Mouse (Mus musculus) gastrocnemius, adult 8-10 months (tissue): ENCODE data around the gene Tgfbi. TPM values are rescaled to one million over a fixed set of nuclear protein-coding genes. Genes with fewer than 3 reads are reported as not detected.

Experiments used
- DNase-seq, 2 experiments: peaks; one replicate each; pipeline ENCODE4 v3.0.0; 2022; ENCODE audit warnings: low spot score in 2 of 2
- total RNA-seq, 4 experiments: library from RNA; stranded (reverse); gene quantifications; 2 replicates each; pipeline ENCODE4 v1.2.4; 2022

Tgfbi gene
- total RNA-seq = 10 to 100 TPM in 2 of 4 experiments, 1 to 10 TPM in 2; 3.8 to 15.6 (median 7.6) TPM

DNA sequence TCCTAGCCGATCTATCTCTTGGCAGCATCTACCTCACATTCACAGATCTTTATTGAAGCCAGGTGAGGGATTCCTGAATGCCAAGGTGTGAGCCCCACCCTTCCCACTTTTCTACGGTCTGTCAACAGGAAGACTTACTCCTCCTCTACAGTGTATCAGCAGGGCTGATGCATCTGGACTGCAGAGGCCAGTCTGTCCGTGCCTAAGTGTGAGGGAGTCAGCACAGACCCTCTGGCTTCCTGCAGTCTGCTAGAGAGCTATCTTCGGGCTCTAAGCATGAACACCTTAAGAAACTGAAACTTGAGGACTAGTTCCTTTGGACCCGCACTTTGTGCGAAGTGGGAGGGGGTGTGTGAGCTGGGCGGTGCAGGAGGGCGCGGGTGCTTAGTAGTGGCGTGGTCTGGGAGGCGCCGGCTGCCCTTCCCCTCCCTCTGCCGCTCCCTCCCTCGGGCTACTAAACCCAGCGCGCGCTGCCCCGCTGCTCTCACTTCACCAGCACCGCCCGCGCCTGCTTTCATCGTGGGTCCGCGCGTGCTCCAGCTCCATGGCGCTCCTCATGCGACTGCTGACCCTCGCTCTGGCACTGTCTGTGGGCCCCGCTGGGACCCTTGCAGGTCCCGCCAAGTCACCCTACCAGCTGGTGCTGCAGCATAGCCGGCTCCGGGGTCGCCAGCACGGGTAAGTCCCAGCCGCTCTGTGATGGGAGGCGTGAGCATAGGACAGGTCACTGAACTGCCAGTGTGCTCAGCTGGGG is at the start of gene Tgfbi:
Gene Tgfbi, plus strand, starts transcription at position 421 of the 754 bp plus-strand sequence.
- peak in 1 of 2 experiments; percentile 38 for DNase-seq

DNA sequence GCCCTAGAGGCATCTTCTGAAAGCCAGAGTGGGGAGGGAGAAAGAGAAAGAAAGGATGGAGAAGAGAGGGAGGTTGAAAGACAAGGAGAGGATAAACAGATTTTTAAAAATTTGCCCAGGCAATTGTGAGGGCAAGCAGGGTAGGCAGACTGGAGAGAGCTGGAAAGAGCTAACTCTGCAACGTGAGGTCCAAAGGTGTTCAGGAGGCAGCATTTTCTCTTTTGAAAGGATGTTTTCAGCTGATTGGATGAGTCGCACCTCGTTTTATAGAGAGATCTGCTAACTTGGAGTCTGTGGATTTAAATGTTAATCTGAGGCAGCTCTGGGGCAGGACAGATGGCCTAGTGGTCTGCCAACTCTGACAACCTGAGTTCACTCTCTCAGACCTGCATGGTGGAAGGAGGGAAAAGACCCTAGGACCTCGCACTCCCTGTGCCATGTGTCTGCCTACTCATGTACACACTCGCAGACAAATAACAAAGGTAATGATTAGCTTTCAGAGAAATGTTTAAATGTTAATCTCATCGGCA is 49.4 kb upstream of the Tgfbi start:
- DNase-seq = no peak

DNA sequence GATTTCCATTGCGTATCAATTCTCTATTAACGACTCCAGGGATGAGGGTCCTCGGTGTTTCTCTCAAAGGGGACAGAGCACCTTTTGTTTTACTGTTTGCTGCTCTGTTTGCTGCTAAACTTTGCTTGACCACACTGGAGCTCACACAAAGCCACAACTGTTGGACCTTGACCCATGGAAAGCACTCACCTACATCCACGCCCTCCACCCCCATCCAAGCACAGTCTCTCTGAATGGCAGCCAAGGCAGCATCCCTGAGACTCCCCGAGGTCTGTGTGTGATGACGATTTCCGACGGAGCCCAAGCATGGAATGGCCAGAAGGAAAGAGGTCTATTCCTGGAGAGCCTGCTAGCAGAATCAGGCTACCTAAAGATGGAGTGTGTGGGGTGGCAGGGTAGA is 48.2 kb upstream of the Tgfbi start:
- no peak for DNase-seq

DNA sequence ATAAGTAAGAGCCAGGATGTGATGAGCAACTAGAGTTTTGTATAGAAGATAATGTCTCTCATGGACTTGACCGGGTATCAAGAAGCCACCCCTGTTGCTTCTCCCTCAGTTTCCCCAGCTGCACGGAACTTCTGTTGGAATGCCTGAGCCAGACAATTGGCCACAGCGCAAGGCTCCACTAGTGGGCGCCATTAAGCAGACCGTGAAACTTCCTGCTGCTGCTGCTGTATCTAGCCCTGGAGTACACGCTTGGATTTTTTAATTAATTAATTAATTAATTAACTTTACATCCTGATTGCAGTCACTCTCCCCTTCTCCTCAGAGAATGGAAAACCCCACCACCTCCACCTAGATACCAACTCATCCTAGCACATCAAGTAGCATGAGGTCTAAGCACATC is 46.2 kb upstream of the Tgfbi start:
- DNase-seq = no peak

DNA sequence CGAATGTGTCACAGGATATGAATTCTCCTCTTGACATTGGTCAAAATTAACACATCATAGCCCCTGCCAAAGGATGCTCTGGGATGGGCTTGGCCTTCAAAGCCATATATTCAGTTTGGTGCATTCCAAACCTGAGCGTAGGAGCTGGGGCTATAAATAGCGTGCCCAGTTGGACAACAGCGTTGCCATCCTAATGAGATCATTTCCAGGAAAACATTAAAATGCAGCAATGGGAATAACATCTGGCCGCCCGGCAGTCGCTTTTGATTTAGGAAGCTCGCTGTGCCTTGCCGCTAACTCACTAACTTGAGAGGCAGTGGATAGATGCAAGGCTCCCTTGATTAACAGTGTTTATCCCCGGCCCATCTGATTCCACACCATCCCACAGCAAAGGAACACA is 43.0 kb upstream of the Tgfbi start:
- DNase-seq = no peak

DNA sequence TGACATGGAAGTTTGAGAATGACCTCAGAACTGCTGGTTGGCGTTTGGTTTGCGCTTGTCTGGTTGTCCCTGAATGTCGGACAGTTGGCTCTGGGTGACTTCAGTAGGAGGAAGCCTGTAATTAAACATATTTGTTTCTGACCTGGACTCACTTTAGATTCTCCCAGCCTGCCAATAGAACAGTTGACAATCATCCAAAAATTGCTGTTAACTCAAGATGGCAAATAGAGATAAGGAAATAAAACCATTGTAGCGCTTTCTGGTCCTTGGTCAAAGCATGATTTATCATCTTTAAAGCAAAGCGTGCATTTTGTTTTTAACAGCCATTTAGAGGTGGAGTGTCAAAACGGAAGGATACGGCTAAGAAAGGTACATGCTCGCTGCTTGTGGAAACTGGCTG is 37.7 kb upstream of the Tgfbi start:
- no peak for DNase-seq

DNA sequence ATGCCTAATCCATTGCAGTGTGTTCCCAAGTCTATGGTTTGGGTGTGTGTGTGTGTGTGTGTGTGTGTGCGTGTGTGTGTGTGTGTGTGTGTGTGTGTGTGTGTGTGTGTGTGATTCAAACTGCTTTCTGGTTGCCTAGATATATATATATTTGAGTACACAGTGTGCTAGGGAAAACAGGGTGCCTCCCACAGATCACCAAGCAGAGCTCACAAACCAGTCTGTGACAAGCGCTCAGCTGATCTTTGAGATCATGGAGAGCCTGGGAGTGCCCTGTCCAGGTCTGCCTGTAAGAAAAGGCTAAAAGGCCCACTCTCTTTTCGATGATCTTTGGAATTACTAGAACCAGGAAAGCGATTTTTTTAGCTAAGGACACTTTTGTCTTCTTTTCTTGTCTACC is 34.2 kb upstream of the Tgfbi start:
- DNase-seq = no peak

DNA sequence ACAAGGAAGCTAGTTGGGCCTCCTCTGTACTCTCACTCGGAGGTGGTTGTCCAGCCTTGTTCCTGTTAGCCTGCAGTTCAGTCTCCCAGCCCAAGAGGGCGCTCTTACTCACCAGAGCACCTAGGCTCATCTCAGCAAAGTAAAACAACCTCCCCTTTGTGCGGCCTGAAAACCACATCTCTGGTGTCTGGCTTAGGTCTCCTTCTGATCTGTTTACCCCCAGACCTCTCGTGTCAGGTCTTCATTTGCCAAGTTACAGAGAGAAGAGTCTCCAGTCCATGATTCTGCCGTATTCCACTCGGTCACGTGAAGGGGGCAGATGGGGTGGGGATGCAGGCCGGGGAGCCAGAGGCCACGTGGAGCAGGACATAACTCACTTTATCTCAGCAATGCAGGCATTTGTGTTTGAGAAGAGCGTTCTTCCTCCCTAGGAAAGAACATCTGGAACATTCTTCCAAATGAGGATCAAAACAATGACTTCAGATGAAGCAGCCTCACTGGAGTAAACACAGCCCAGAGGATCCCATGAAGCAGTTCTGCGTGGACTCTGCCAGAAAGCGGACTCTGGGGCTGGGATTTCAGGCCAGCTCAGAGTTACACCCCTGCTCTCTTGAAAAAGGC is 33.5 kb upstream of the Tgfbi start:
- DNase-seq = peak; percentile 75

DNA sequence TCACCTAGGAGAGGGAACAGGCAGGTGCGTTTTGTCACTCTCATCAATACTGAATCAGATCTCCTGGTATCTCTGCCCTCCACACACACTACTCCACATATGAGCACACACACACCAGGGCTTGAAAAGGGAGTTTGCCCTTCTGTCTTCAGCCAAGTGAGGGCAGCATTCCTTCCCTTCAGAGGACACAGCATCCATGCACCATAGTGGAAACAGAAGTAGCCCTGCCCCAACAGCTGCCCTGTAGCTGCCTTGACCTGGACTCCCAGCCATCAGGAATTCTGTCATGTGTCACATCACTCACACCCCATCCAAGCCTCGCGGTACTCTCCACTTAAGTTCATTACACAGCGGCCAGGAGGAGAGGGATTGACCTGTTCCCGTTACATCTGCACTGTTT is 31.2 kb upstream of the Tgfbi start:
- no peak for DNase-seq

DNA sequence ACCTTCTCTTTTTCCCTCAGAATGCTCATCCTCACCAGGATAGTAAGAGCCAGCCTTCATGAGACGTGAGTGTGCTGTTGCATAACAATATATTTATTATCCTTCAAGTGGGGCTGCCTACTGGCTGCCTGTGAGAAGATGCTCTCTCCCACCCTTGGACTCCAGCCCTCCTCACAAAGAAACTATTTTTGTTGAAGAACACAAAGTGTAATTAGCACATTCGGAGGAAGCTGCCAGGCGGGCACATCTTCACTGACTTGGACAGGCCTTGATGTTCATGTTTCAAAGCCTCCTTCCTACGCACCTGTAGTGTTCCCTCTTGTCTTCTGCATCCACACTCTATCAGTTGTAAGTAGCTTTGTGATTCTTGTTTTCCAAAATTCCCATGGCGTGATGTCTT is 28.9 kb upstream of the Tgfbi start:
- no peak for DNase-seq

DNA sequence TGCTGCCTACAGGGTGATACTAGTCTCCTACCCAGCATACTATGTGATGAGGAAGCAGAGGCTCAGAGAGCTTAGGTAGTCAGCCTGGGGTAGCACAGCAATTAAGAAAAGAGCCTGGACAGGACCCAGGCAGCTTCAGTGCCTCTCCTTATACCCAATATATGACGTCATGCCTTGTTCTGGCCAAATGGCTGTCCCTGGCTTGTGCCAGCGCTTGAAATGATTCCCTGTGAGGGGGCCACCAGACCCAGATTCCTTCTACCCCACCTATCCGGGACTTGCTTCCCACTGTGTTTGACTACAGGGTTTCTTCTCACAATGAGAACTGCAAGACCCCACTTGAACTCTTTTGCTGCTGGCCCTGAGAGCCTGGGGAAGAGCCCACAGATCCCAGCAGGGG is 27.8 kb upstream of the Tgfbi start:
- no peak for DNase-seq

DNA sequence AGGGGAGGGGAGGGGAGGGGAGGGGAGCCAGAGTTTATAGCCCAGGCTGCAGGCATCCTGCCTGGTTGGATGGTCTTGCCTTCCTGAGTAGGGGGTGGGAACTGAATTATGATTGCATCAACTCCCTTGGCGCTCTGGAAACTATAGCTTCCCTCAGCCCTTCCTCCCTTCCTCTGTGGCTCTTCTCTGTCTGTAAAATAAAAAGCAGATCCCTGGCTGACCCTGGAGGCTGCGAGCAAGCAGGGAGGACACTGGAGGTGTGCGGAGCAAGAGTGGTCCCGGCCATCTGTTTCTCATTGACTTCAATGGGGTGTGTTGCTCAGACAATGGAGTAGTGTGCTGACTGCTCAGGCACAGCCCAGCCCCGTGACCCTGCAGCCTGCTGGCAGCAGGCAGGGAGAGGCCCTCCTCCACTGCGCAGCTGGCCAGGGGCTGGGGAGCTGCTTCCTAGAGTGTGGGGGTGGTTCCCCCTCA is 27.3 kb upstream of the Tgfbi start:
- DNase-seq = peak; percentile 35 to 56

DNA sequence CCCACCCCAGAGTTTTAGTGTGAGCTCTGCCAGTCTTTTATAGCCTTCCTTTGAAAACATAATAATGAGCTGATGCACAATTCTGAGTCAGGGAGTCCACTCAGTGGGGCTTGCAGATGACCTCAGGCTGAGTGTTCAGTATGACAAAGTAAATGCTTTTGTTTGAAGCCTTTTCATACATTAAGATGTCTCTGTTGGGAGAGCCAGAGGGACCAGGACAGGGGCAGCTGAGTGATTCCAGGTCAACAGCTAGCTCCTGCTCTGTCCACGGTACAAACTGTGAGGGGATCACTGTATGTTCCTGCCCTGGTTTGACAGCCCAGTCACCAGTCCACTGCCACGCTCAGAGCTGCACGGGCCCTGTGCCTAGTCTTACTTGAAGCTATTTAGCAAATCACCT is 26.6 kb upstream of the Tgfbi start:
- no peak for DNase-seq

DNA sequence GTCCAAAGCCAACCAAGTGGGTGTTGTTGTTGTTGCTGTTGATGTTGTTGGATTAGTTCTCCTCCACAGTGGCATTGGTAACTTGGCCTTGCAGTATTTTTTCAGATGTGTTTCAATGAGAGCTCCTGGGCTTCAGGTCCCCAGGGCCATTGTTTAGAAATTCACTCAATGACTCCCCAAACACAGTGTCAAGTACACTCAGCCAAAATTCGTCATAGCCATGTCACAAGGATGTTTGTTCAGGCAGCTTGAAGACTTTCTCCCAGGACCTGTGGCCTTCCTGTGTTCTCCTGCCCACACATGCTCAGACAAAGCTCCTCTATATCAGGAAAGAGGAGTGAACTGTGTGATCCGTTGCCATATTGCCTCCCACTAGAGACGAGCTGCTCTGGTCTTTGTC is 23.3 kb upstream of the Tgfbi start:
- no peak for DNase-seq

DNA sequence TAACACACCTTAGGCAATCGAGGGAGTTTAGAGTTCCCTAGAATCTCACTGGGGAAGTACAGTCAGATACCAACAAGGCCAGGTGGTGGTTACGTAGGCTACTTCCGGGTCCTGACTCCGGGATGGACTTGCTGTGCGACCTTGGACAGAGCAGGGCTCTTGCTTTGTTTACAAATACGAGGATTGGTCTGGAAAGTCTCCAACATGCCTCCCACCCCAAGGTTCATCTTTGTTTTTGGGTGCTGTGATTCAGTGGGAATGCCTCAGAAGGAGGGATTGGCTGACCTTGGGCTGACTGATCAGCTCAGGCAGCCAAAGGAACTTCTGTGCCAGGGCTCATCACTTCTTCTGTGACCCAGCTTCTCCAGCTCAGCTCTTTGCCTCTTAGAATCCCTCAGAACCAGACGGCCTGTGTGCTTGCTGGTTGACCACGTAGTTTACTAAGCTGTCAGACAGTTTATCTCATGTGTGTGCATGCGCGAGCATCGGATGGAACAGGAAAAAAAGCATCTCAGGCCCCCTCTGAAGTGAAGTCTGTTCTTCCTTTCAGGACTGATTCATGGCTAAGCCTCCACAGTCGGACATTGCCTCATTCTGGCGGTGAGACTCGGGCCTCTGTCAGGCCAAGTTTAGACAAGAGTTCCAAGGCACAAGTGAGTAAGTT is 20.7 kb upstream of the Tgfbi start:
- DNase-seq = peak; percentile 49 to 60

DNA sequence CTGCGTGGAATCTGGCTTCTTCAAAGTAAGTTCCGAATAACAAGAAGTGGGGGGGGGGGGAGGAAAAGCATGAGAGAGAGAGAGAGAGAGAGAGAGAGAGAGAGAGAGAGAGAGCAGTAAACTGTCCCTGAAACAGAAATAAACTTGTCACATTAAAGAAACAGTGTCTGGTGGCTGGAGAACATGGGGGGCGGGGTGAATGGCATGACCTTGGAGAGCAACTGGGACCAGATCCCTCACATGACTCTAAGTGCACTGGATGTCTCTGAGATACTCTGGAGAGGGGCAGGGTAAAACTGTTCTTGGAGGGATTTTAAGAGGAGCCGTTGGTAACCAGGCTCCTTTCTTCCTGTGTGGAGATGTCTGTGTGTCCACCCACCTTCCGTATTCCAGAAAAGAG is 19.1 kb upstream of the Tgfbi start:
- no peak for DNase-seq

DNA sequence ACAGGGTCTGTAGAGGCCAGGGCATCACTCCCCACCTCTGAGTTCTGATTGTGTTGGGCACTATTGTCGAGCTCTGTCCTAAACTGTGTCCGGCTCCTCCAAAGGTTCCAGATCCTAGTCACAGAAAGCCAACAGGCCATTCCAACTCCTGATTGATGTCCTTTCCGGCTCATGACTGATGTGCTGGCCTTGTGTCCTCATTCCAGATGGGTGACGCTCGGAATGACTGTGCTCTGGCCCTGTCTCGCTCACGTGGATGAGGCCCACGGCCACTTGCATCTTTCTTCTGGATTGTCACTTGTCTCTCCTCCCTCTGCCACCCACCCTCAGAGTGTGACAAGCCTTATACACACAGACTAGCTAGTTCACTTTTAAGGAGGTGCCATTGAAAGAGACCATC is 18.1 kb upstream of the Tgfbi start:
- no peak for DNase-seq

DNA sequence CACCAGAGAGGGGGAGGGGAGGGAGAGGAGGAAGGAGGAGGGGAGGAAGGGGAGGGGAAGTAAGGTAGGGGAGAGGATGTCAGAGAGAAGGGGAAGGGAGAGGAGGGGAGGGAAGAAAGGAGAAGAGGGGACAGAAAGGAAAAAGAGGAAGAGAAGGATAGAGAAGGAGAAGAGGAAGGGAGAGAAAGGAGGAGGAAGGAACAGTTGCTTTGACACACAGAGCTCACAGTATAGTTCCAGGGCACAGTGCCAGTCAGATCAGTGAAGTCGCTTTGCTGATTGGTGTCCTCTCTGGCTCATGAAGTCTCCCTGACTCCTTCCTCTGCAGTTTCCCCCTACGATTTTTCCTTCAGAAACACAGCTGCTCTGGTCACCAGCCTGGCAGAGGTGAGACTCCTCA is 17.4 kb upstream of the Tgfbi start:
- no peak for DNase-seq

DNA sequence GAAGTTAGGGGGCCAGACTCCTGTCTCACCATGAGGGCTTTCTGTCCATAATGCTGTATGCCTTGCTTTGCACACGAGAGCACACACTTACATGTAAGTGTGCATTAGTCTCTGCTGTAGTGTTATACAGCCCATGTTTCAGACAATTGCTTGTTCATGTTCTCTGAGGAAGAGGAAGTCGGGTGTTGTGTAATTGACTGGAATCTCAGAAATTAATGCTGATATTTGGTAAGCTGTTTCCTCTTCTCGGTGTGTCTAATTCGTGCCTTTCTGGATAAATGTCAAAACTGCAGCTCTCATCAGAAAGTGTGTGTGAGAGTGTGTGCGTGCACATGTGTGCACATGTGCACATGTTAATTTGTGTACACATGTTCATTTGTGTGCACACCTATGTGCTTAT is 16.1 kb upstream of the Tgfbi start:
- DNase-seq = no peak

DNA sequence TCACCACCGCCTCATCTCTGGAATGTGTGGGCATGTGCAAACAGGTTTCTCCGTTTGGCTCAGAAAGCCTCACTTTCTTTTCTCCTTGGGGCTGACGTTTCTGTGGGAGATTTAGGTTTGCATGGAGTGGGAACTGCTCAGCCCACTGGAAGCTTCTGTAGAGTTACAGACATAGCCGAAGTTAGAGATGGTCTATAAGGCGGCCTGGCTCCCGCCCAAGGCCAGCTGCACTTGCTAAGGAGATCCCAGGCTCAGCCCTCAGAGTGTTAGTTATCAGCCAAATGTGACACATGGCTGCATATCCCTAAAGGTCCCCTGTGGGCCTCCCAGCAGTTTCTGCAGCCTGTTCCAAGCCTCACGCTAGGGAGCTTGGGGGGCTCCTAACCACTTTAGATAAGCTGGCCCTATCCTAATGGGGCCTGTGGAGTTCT is 15.3 kb upstream of the Tgfbi start:
- no peak for DNase-seq

DNA sequence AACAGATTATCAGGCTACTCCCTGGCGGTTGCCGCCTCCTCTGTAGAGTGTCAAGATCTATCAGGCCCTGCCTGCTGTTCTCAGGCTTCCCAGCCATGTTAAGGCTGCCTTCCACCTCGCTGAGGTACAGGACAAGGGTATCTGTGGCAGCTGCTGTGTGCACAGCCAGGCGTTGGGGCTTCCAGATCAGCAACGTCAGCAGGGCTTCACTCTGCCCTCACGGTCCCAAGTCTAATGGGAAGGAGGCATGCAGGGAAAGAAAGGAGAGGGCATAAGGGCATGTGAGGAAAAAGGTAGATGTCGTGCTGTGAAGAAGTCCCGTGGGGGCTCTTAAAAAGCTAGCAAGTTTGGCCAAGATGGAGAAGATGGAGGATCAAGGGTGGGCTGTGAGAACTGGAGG is 14.1 kb upstream of the Tgfbi start:
- DNase-seq = no peak

DNA sequence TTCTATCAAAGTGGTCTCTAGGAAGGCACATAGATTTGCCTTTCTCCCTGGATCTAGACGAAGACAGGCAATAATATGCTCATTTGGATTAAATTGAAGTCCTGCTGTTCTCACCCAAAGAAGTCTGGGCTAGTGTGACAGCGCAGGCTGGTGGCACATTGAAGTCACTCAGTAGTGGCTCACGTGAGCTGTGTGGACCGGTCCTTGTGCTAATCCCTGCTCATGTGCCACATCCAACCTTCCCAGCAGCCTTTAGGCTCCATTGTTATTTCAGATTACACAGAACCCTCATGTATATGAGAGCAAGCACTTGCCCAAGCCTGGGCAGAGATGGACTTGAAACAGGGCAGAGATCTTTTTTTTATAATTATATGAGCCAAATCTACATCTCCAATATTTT is 12.0 kb upstream of the Tgfbi start:
- no peak for DNase-seq
